Mouse (Mus musculus): ENCODE results near the gene Kif22.

GRCm38 (mm10) chr7:127020031-127020430 lies 22.2 kb downstream of the Kif22 start:
- TF ChIP-seq CTCF (conservative IDR thresholded peaks at IDR 0.05; ENCODE audit: insufficient read depth, insufficient read length, low read depth, low read length) (no peak), POLR2A (IDR thresholded peaks at IDR 0.05; ENCODE audit: low read depth, low read length) (no peak)
